In the genomic region with DNA sequence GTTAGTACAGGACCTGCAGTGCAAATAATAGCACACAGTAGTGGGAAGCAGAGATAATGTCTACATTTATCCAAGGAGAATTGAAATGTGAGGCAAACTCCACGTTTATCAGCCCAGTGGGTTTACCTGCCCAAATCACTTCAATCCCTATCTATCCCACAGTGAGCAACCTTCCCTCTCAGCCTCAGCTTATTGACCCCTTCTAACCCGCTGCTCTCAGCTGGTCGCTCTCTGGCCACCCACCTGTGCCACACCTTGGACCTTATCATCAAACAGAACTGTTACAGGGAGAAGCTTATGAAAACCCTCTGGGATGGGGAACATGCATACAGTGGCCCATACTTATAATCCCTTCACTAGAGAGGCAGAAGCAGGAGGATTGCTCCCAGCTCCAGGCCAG, we compare ENCODE assay signal across 28 mouse cellular contexts. TPM values are rescaled to one million over a fixed set of nuclear protein-coding genes. Genes with fewer than 3 reads are reported as not detected.
DNase-seq lines count a peak whose midpoint lies in the region; ATAC-seq and TF ChIP-seq lines count a peak whose summit lies in the region.
"Had no signal": no experiment of that assay in that cellular context is flagged by ENCODE, and none has a peak within 500 bp of the region (broad histone marks: within the 10 kb centered on the region; RNA-seq: fewer than 3 reads in every experiment).

No protein-coding gene starts in this region.

- H3K4me2 ChIP-seq in intestine, embryonic 15.5 days (replicated peaks), result no peak overlapping the region
- H3K4me2 ChIP-seq in intestine, postnatal 0 days (replicated peaks; ENCODE audit: low read depth), result no peak overlapping the region
- H3K4me2 ChIP-seq in intestine, embryonic 16.5 days (ENCODE audit: low read depth, low read length), result no peak overlapping the region
- H3K4me2 ChIP-seq in stomach, embryonic 16.5 days (ENCODE audit: low read depth, low read length), result no peak overlapping the region
- H3K4me2 ChIP-seq: embryonic facial prominence, embryonic 13.5 days; embryonic facial prominence, embryonic 15.5 days; forebrain, embryonic 12.5 days had no signal

- no peaks in the 10 kb centered on the region for H3K36me3 ChIP-seq in intestine, embryonic 15.5 days
- no peaks in the 10 kb centered on the region for H3K36me3 ChIP-seq in intestine, postnatal 0 days (ENCODE audit: control insufficient read depth, insufficient read depth)
- no peaks in the 10 kb centered on the region for H3K36me3 ChIP-seq in intestine, embryonic 16.5 days (ENCODE audit: control insufficient read depth, insufficient read depth, low read length)
- no peaks in the 10 kb centered on the region for H3K36me3 ChIP-seq in stomach, embryonic 16.5 days (ENCODE audit: control insufficient read depth, insufficient read depth, low read length)
- H3K36me3 ChIP-seq: embryonic facial prominence, embryonic 13.5 days; embryonic facial prominence, embryonic 15.5 days; forebrain, embryonic 10.5 days; forebrain, embryonic 12.5 days; G1E had no signal

- TF ChIP-seq CTCF in intestine, postnatal 0 days (IDR thresholded peaks at IDR 0.05; ENCODE audit: low read depth), result no peak

- H3K4me3 ChIP-seq in intestine, embryonic 15.5 days (replicated peaks), result no peak overlapping the region
- H3K4me3 ChIP-seq in intestine, postnatal 0 days (ENCODE audit: low read depth, low read length), result no peak overlapping the region
- H3K4me3 ChIP-seq in intestine, embryonic 16.5 days (ENCODE audit: low read length), result no peak overlapping the region
- H3K4me3 ChIP-seq in stomach, embryonic 16.5 days (replicated peaks; ENCODE audit: low read length), result no peak overlapping the region
- H3K4me3 ChIP-seq: embryonic facial prominence, embryonic 13.5 days; embryonic facial prominence, embryonic 15.5 days; erythroblast, embryonic 14.5 days; forebrain, embryonic 10.5 days; forebrain, embryonic 12.5 days had no signal

- no peaks in the 10 kb centered on the region for H3K27me3 ChIP-seq in intestine, embryonic 15.5 days (replicated peaks)
- no peaks in the 10 kb centered on the region for H3K27me3 ChIP-seq in intestine, postnatal 0 days (replicated peaks; ENCODE audit: control insufficient read depth, insufficient read depth, low read length)
- no peaks in the 10 kb centered on the region for H3K27me3 ChIP-seq in intestine, embryonic 16.5 days (replicated peaks; ENCODE audit: control insufficient read depth, insufficient read depth, low read length)
- no peaks in the 10 kb centered on the region for H3K27me3 ChIP-seq in stomach, embryonic 16.5 days (ENCODE audit: control insufficient read depth, insufficient read depth, low read length)
- H3K27me3 ChIP-seq: CH12.LX; embryonic facial prominence, embryonic 13.5 days; embryonic facial prominence, embryonic 15.5 days; forebrain, embryonic 12.5 days; Patski had no signal

- WGBS in intestine, embryonic 15.5 days, result 52% methylated on average over 3 of the region's 3 CpGs
- 32% methylated on average over 3 of the region's 3 CpGs for WGBS in intestine, postnatal 0 days
- 60% methylated on average over 3 of the region's 3 CpGs for WGBS in intestine, embryonic 16.5 days
- WGBS in stomach, embryonic 16.5 days, result 59% methylated on average over 3 of the region's 3 CpGs

- H3K9me3 ChIP-seq in intestine, embryonic 15.5 days, result no peaks in the 10 kb centered on the region
- no peaks in the 10 kb centered on the region for H3K9me3 ChIP-seq in intestine, postnatal 0 days (ENCODE audit: control insufficient read depth)
- no peaks in the 10 kb centered on the region for H3K9me3 ChIP-seq in intestine, embryonic 16.5 days (ENCODE audit: control insufficient read depth, low read length)
- no peaks in the 10 kb centered on the region for H3K9me3 ChIP-seq in stomach, embryonic 16.5 days (replicated peaks; ENCODE audit: control insufficient read depth, low read length)
- H3K9me3 ChIP-seq: embryonic facial prominence, embryonic 13.5 days; embryonic facial prominence, embryonic 15.5 days; forebrain, embryonic 10.5 days; forebrain, embryonic 12.5 days; G1E had no signal

- no peak overlapping the region for H3K9ac ChIP-seq in intestine, embryonic 15.5 days
- no peak overlapping the region for H3K9ac ChIP-seq in intestine, postnatal 0 days (ENCODE audit: low read depth, low read length)
- no peak overlapping the region for H3K9ac ChIP-seq in intestine, embryonic 16.5 days (ENCODE audit: low read depth, low read length)
- no peak overlapping the region for H3K9ac ChIP-seq in stomach, embryonic 16.5 days (ENCODE audit: low read length)
- H3K9ac ChIP-seq: embryonic facial prominence, embryonic 13.5 days; embryonic facial prominence, embryonic 15.5 days; forebrain, embryonic 12.5 days had no signal

- no peak for DNase-seq in adrenal gland, adult 8-10 months
- DNase-seq: adrenal gland, postnatal 10 days; adrenal gland, postnatal 25 days; B cell, adult 2 months; cerebellum, adult 11 months; cerebellum, adult 18-20 months; cerebellum, adult 8-10 months; cerebellum, adult 9-11 months; cerebellum, postnatal 14 days; cerebellum, postnatal 36 days; embryo, embryonic 11 days had no signal

- H3K4me1 ChIP-seq in intestine, embryonic 15.5 days (replicated peaks), result no peaks in the 10 kb centered on the region
- H3K4me1 ChIP-seq in intestine, postnatal 0 days (replicated peaks; ENCODE audit: control insufficient read depth, insufficient read depth, low read length), result peaks cover 7% of the 10 kb centered on the region; the same call in 1 of the 2 replicates
- peaks cover 17% of the 10 kb centered on the region for H3K4me1 ChIP-seq in intestine, embryonic 16.5 days (ENCODE audit: control insufficient read depth, insufficient read depth, low read length)
- no peaks in the 10 kb centered on the region for H3K4me1 ChIP-seq in stomach, embryonic 16.5 days (ENCODE audit: control insufficient read depth, insufficient read depth, low read length)
- H3K4me1 ChIP-seq: embryonic facial prominence, embryonic 15.5 days; forebrain, embryonic 10.5 days; forebrain, embryonic 12.5 days had no signal

- peak; percentile 59 for ATAC-seq in intestine, embryonic 15.5 days
- no peak for ATAC-seq in intestine, postnatal 0 days
- 0 out of 2 replicates have a peak, but pooled peaks have one; percentile 34 for ATAC-seq in intestine, embryonic 16.5 days
- peak; percentile 29; the same call in 1 of the 2 replicates for ATAC-seq in stomach, embryonic 16.5 days (ENCODE audit: insufficient read depth, low FRiP score)
- ATAC-seq: activated CD4-positive, CD25-positive, alpha-beta regulatory T cell, adult 4 months; CD4-positive, CD25-positive, alpha-beta regulatory T cell, adult 4 months; forebrain, embryonic 14.5 days; forebrain, embryonic 16.5 days; Patski had no signal

- H3K27ac ChIP-seq in intestine, embryonic 15.5 days, result no peak overlapping the region
- H3K27ac ChIP-seq in intestine, postnatal 0 days (ENCODE audit: low read depth, low read length), result no peak overlapping the region
- H3K27ac ChIP-seq in intestine, embryonic 16.5 days (ENCODE audit: low read length), result no peak overlapping the region
- no peak overlapping the region for H3K27ac ChIP-seq in stomach, embryonic 16.5 days (ENCODE audit: low read length)
- H3K27ac ChIP-seq: embryonic facial prominence, embryonic 13.5 days; embryonic facial prominence, embryonic 15.5 days; forebrain, embryonic 10.5 days; forebrain, embryonic 12.5 days had no signal

RNA-seq across cellular contexts. Expression of gene Pcsk5, which starts 10.7 kb away (rescaled TPM):
- 29.8 and 35.4 TPM in 2 replicates for polyA plus RNA-seq in intestine, embryonic 15.5 days (2015; fragmentation: Nextera tagmentation; extraction: Ambion mirVana)
- 21.1 and 25.2 TPM in 2 replicates for polyA plus RNA-seq in intestine, postnatal 0 days (2015; fragmentation: Nextera tagmentation; extraction: Ambion mirVana)
- polyA plus RNA-seq in intestine, embryonic 16.5 days (2015; fragmentation: Nextera tagmentation; extraction: Ambion mirVana), result 30.2 and 36.9 TPM in 2 replicates
- 10.1 and 12.1 TPM in 2 replicates for polyA plus RNA-seq in stomach, embryonic 16.5 days (2015; fragmentation: Nextera tagmentation; extraction: Ambion mirVana)
- total RNA-seq in adrenal gland, adult 8-10 months (2022), result 100 to 1,000 TPM; 179 to 277 (median 199) TPM
- total RNA-seq: CH12.LX; common myeloid progenitor, adult 5-6 weeks had no signal
- polyA plus RNA-seq: activated CD4-positive, CD25-positive, alpha-beta regulatory T cell, adult 4 months; CD4-positive, CD25-positive, alpha-beta regulatory T cell, adult 4 months; erythroblast, embryonic 14.5 days; G1E had no signal
